Mouse (Mus musculus): ENCODE data around the gene Dst. TPM values are rescaled to one million over a fixed set of nuclear protein-coding genes. Genes with fewer than 3 reads are reported as not detected.
A peak's percentile ranks its signal among the peaks of the same experiment; 100 is the strongest.

The Dst gene
- total and polyA plus RNA-seq, 3 experiments, result 9.1 to 28.0 (median 20.5) TPM

- Histone ChIP-seq H3K4me1 (ENCODE audit: control insufficient read depth in 1 of 2, insufficient read depth in 2 of 2) (peaks cover 0 to 9% of the 10 kb centered on the region in 2 experiments; a peak in 1 of 4 replicates), H3K79me2 (replicated peaks; ENCODE audit: control insufficient read depth, extremely low read depth, insufficient read depth, poor library complexity, severe bottlenecking) (no peaks in the 10 kb centered on the region), H3K4me2 (ENCODE audit: insufficient read depth, low read depth, poor library complexity, severe bottlenecking) (no peak overlapping the region), H3K9me3 (replicated peaks; ENCODE audit: low read length) (no peaks in the 10 kb centered on the region), H3K4me3 (replicated peaks in 1 of 3; ENCODE audit: low read depth in 2 of 3, low read length in 2 of 3, poor library complexity in 1 of 3) (no peak overlapping the region), H3K9ac (ENCODE audit: insufficient read depth, low read depth) (no peak overlapping the region), H3K36me3 (replicated peaks in 1 of 2; ENCODE audit: control insufficient read depth in 1 of 2, insufficient read depth in 1 of 2, low read length in 1 of 2) (peaks cover 7 to 50% of the 10 kb centered on the region in 2 experiments), H3K27me3 (replicated peaks) (no peaks in the 10 kb centered on the region), H3K27ac (ENCODE audit: insufficient read depth, low read depth) (no peak overlapping the region)
- dilution Hi-C loops (cut with MboI; ENCODE audit: extremely low pct_ligation_motif_present, extremely low pct_unique_long_range_greater_than_20kb, low sequenced_read_pairs), result no loop called here
- TF ChIP-seq ZMIZ1 (IDR thresholded peaks at IDR 0.05; ENCODE audit: low read depth, low read length), result no peak
- TF ChIP-seq UBTF (IDR thresholded peaks at IDR 0.05; ENCODE audit: low read depth, low read length), result no peak
- TF ChIP-seq TCF12 (IDR thresholded peaks at IDR 0.05; ENCODE audit: low read depth, low read length), result no peak
- no peak for TF ChIP-seq MXI1 (IDR thresholded peaks at IDR 0.05; ENCODE audit: low read depth, low read length)
- TF ChIP-seq MYC (IDR thresholded peaks at IDR 0.05; ENCODE audit: low read depth, low read length), result no peak
- in situ Hi-C loops (cut with MboI; ENCODE audit: low pct_ligation_motif_present, low pct_unique_long_range_greater_than_20kb, low sequenced_read_pairs), result no loop called here
- DNase-seq (ENCODE audit: extremely low read depth), result no peak
Measured at GRCm38 (mm10) chr1:34158822-34159221, 250.8 kb downstream of the Dst start.

DNA sequence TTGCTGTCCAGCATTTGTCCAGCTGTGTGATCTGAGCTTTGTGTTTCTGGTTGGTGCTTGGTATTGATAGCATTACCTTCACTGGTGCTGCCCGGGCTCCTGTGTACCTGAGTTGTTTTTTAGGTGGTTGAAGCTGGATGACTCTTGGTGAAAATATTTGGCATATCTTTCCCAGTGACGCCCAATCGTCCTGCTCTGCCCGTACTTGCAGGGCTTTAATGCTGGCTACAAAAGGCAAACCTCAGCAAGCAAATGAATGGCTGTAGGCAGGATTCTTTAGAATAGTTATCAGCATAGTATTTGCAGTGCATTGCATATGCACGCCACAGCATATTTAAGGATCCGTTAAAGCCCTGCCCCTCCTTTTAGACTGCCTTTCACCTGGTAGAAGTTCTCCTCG lies 251.9 kb downstream of the Dst start:
- Histone ChIP-seq H3K4me2 (ENCODE audit: insufficient read depth, low read depth, poor library complexity, severe bottlenecking) (no peak overlapping the region), H3K4me3 (replicated peaks in 1 of 3; ENCODE audit: low read depth in 2 of 3, low read length in 2 of 3, poor library complexity in 1 of 3) (no peak overlapping the region), H3K36me3 (replicated peaks in 1 of 2; ENCODE audit: control insufficient read depth in 1 of 2, insufficient read depth in 1 of 2, low read length in 1 of 2) (peaks cover 7 to 51% of the 10 kb centered on the region in 2 experiments), H3K4me1 (ENCODE audit: control insufficient read depth in 1 of 2, insufficient read depth in 2 of 2) (peaks cover 0 to 8% of the 10 kb centered on the region in 2 experiments; a peak in 2 of 4 replicates), H3K9me3 (replicated peaks; ENCODE audit: low read length) (no peaks in the 10 kb centered on the region), H3K27ac (ENCODE audit: insufficient read depth, low read depth) (no peak overlapping the region), H3K9ac (ENCODE audit: insufficient read depth, low read depth) (no peak overlapping the region), H3K79me2 (replicated peaks; ENCODE audit: control insufficient read depth, extremely low read depth, insufficient read depth, poor library complexity, severe bottlenecking) (no peaks in the 10 kb centered on the region), H3K27me3 (replicated peaks) (no peaks in the 10 kb centered on the region)
- in situ Hi-C loops (cut with MboI; ENCODE audit: low pct_ligation_motif_present, low pct_unique_long_range_greater_than_20kb, low sequenced_read_pairs), result loop anchor here (5.0 to 10.0 kb wide), 2 partner anchors 33 to 155 kb away; no protein-coding TSS in a partner anchor
- dilution Hi-C loops (cut with MboI; ENCODE audit: extremely low pct_ligation_motif_present, extremely low pct_unique_long_range_greater_than_20kb, low sequenced_read_pairs), result no loop called here
- TF ChIP-seq MEF2A (IDR thresholded peaks at IDR 0.05; ENCODE audit: borderline replicate concordance, low read depth, low read length), result no peak
- no peak for TF ChIP-seq MAFK (IDR thresholded peaks at IDR 0.05; ENCODE audit: insufficient replicate concordance, low read length)
- no peak for TF ChIP-seq ZKSCAN1 (IDR thresholded peaks at IDR 0.05; ENCODE audit: borderline replicate concordance, low read depth, low read length)
- TF ChIP-seq POLR2AphosphoS2 (IDR thresholded peaks at IDR 0.05; ENCODE audit: low read depth, low read length), result no peak
- no peak for TF ChIP-seq MXI1 (IDR thresholded peaks at IDR 0.05; ENCODE audit: low read depth, low read length)
- no peak for DNase-seq (ENCODE audit: extremely low read depth)

DNA sequence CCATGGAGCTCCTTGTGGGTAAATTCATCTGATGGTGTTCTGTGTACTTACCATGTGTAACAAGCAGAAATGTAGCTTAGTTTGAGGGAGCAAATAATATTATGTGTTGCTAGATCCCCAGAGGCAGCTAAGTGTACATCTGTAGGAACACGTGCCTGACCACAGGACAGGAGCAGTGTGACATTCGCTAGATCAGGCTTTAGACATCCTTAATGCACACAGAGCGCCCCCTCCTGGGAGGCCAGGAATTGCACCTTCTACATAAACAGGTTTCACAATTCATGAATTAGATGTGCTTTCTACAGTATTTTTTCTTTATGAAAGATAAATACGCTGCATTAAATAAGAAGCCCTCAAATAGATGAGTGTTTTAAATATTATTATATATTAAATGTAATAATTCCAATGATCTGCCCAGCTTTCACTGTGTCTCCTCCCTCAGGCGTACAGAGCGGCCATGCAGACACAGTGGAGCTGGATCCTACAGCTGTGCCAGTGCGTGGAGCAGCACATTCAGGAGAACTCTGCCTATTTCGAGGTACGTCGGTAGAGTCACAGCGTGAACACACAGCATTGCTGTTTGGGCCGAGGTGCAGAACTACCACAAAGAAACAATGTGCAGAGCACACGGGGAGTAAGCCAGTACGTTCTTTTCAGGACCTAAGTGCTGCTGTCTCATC lies 256.7 kb downstream of the Dst start:
- peak; percentile 80 for DNase-seq (ENCODE audit: extremely low read depth)
- TF ChIP-seq CHD1 (IDR thresholded peaks at IDR 0.05; ENCODE audit: low read depth, low read length) (no peak), ZMIZ1 (IDR thresholded peaks at IDR 0.05; ENCODE audit: low read depth, low read length) (no peak), POLR2A (IDR thresholded peaks at IDR 0.05; ENCODE audit: low read depth, low read length) (no peak), PAX5 (IDR thresholded peaks at IDR 0.05; ENCODE audit: low read length) (no peak), HCFC1 (IDR thresholded peaks at IDR 0.05; ENCODE audit: low read depth, low read length) (no peak), BHLHE40 (IDR thresholded peaks at IDR 0.05; ENCODE audit: low read depth, low read length) (peak; percentile 97), MEF2A (IDR thresholded peaks at IDR 0.05; ENCODE audit: borderline replicate concordance, low read depth, low read length) (no peak), ZC3H11A (IDR thresholded peaks at IDR 0.05; ENCODE audit: low read depth, low read length) (peak; percentile 69), MXI1 (IDR thresholded peaks at IDR 0.05; ENCODE audit: low read depth, low read length) (peak; percentile 66), JUND (conservative IDR thresholded peaks at IDR 0.05; ENCODE audit: low read depth, low read length) (no peak), GABPA (IDR thresholded peaks at IDR 0.05; ENCODE audit: insufficient replicate concordance, low read depth, low read length) (no peak), JUN (IDR thresholded peaks at IDR 0.05; ENCODE audit: insufficient read depth, low read depth, low read length) (no peak), CHD2 (IDR thresholded peaks at IDR 0.05; ENCODE audit: low read length) (no peak), ZNF384 (IDR thresholded peaks at IDR 0.05; ENCODE audit: low read depth, low read length) (no peak), ELF1 (IDR thresholded peaks at IDR 0.05; ENCODE audit: low read depth, low read length) (no peak), KAT2A (IDR thresholded peaks at IDR 0.05; ENCODE audit: insufficient replicate concordance, low read length) (no peak), NELFE (IDR thresholded peaks at IDR 0.05; ENCODE audit: low read depth, low read length) (no peak), UBTF (IDR thresholded peaks at IDR 0.05; ENCODE audit: low read depth, low read length) (no peak), SMC3 (IDR thresholded peaks at IDR 0.05; ENCODE audit: low read depth, low read length) (peak; percentile 95)

More for the DNA sequence above, 256.7 kb downstream of the Dst start:
- Histone ChIP-seq H3K9ac (ENCODE audit: insufficient read depth, low read depth) (no peak overlapping the region), H3K36me3 (replicated peaks in 1 of 2; ENCODE audit: control insufficient read depth in 1 of 2, insufficient read depth in 1 of 2, low read length in 1 of 2) (peaks cover 30 to 61% of the 10 kb centered on the region in 2 experiments), H3K27me3 (replicated peaks) (no peaks in the 10 kb centered on the region), H3K27ac (ENCODE audit: insufficient read depth, low read depth) (no peak overlapping the region), H3K4me3 (replicated peaks in 1 of 3; ENCODE audit: low read depth in 2 of 3, low read length in 2 of 3, poor library complexity in 1 of 3) (no peak overlapping the region), H3K9me3 (replicated peaks; ENCODE audit: low read length) (no peaks in the 10 kb centered on the region), H3K79me2 (replicated peaks; ENCODE audit: control insufficient read depth, extremely low read depth, insufficient read depth, poor library complexity, severe bottlenecking) (no peaks in the 10 kb centered on the region), H3K4me1 (ENCODE audit: control insufficient read depth in 1 of 2, insufficient read depth in 2 of 2) (peaks cover 0 to 6% of the 10 kb centered on the region in 2 experiments; a peak in 2 of 4 replicates), H3K4me2 (ENCODE audit: insufficient read depth, low read depth, poor library complexity, severe bottlenecking) (no peak overlapping the region)
- dilution Hi-C loops (cut with MboI; ENCODE audit: extremely low pct_ligation_motif_present, extremely low pct_unique_long_range_greater_than_20kb, low sequenced_read_pairs) (no loop called here), in situ Hi-C loops (cut with MboI; ENCODE audit: low pct_ligation_motif_present, low pct_unique_long_range_greater_than_20kb, low sequenced_read_pairs) (loop anchor here (5.0 to 10.0 kb wide), 2 partner anchors 37 to 160 kb away; no protein-coding TSS in a partner anchor)
